In the genomic region with DNA sequence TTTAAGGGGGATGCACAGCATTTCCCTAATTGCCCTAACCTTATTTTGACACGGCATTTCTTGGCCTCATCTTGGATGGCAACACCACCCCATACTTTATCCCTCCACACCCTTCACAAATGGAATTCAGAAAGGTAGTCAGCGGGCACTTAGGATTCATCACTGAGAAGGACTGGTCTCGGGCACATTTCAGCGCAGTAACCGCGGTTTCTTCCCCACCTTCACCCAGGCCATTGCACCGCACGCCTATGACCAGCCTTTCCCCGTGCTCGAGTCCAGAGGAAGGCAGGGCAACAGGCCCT, we compare ENCODE assay signal across 8 mouse cellular contexts. TPM values are rescaled to one million over a fixed set of nuclear protein-coding genes. Genes with fewer than 3 reads are reported as not detected.
DNase-seq lines count a peak whose midpoint lies in the region; ATAC-seq and TF ChIP-seq lines count a peak whose summit lies in the region.

No protein-coding gene starts in this region.

- no peaks in the 10 kb centered on the region for H3K9me3 ChIP-seq in heart, embryonic 13.5 days
- H3K9me3 ChIP-seq in G1E (replicated peaks) = no peaks in the 10 kb centered on the region
- no peaks in the 10 kb centered on the region for H3K9me3 ChIP-seq in heart, embryonic 15.5 days (replicated peaks)

- ATAC-seq in heart, embryonic 13.5 days (ENCODE audit: extremely low read depth, insufficient number of reproducible peaks, low FRiP score, low TSS enrichment) = no peak
- no peak for ATAC-seq in G1E (ENCODE audit: extremely low read depth, insufficient number of reproducible peaks, low FRiP score, poor library complexity, severe bottlenecking)
- no peak for ATAC-seq in heart, embryonic 15.5 days (replicated peaks; ENCODE audit: insufficient number of reproducible peaks, insufficient read depth, low FRiP score, low read depth)
- ATAC-seq in megakaryocyte, adult 5-6 weeks (ENCODE audit: poor library complexity, severe bottlenecking) = peak; percentile 33

- H3K4me3 ChIP-seq in heart, embryonic 13.5 days = peak overlapping the region; percentile 94
- H3K4me3 ChIP-seq in G1E (ENCODE audit: low read depth, low read length) = peak overlapping the region; percentile 81
- H3K4me3 ChIP-seq in heart, embryonic 15.5 days = peak overlapping the region; percentile 99

- H3K4me2 ChIP-seq in heart, embryonic 13.5 days = peak overlapping the region; percentile 95
- peak overlapping the region; percentile 90 for H3K4me2 ChIP-seq in heart, embryonic 15.5 days

- DNase-seq in heart, postnatal 14 days = no peak
- DNase-seq in G1E (ENCODE audit: low spot score) = no peak
- DNase-seq in left cerebral cortex, adult 11 months (ENCODE audit: low spot score) = no peak
- DNase-seq in thymus, postnatal 0 days (ENCODE audit: low spot score) = no peak
- DNase-seq in gastrocnemius, adult 8-10 months (ENCODE audit: low spot score in 2 of 2) = no peak

- H3K36me3 ChIP-seq in heart, embryonic 13.5 days = peaks cover 11% of the 10 kb centered on the region
- H3K36me3 ChIP-seq in G1E (replicated peaks) = peaks cover 22% of the 10 kb centered on the region
- H3K36me3 ChIP-seq in heart, embryonic 15.5 days = no peaks in the 10 kb centered on the region

- H3K4me1 ChIP-seq in heart, embryonic 13.5 days = peaks cover 63% of the 10 kb centered on the region
- H3K4me1 ChIP-seq in G1E (ENCODE audit: insufficient read depth, low read depth, low read length) = peaks cover 63% of the 10 kb centered on the region
- peaks cover 55% of the 10 kb centered on the region for H3K4me1 ChIP-seq in heart, embryonic 15.5 days (replicated peaks)

- peak overlapping the region; percentile 89; the same call in 1 of the 2 replicates for H3K27ac ChIP-seq in heart, embryonic 13.5 days (replicated peaks)
- H3K27ac ChIP-seq in heart, embryonic 15.5 days = 0 out of 2 replicates have a peak overlapping the region, but pooled peaks have one; percentile 90

- TF ChIP-seq CTCF in G1E (IDR thresholded peaks at IDR 0.05; ENCODE audit: low read depth, low read length) = no peak

- H3K9ac ChIP-seq in heart, embryonic 13.5 days = peak overlapping the region; percentile 94
- peak overlapping the region; percentile 100 for H3K9ac ChIP-seq in heart, embryonic 15.5 days

- 9% methylated on average over 10 of the region's 10 CpGs for WGBS in heart, embryonic 13.5 days
- WGBS in heart, embryonic 15.5 days = 10% methylated on average over 10 of the region's 10 CpGs

- intact Hi-C loops in heart, postnatal 14 days (cut with DNase I) = loop anchor here (5.0 kb wide), 2 partner anchors 38 to 53 kb away; no protein-coding TSS in a partner anchor

- no peaks in the 10 kb centered on the region for H3K27me3 ChIP-seq in heart, embryonic 13.5 days (replicated peaks)
- H3K27me3 ChIP-seq in G1E (ENCODE audit: insufficient read depth, low read length) = peaks cover 4% of the 10 kb centered on the region; the same call in 1 of the 2 replicates
- H3K27me3 ChIP-seq in heart, embryonic 15.5 days = no peaks in the 10 kb centered on the region

RNA-seq across cellular contexts. Expression of a gene that starts 1.1 kb away (rescaled TPM):
- 17.6 and 18.7 TPM in 2 replicates for polyA plus RNA-seq in heart, embryonic 13.5 days (2015; fragmentation: Nextera tagmentation; extraction: Ambion mirVana)
- 10 to 100 TPM; 49.5 to 51.9 TPM for total RNA-seq in heart, postnatal 14 days (2021)
- total RNA-seq in G1E (2014; fragmentation: Nextera tagmentation) (68.4 and 79.6 TPM in 2 replicates), G1E (2017) (26.1 and 38.1 TPM in 2 replicates)
- 61.7 and 77.8 TPM in 2 replicates for polyA plus RNA-seq in G1E (2012)
- 16.0 and 21.8 TPM in 2 replicates for polyA plus RNA-seq in heart, embryonic 15.5 days (2015; fragmentation: Nextera tagmentation; extraction: Ambion mirVana)
- total RNA-seq in megakaryocyte, adult 5-6 weeks (2015) = 62.0 and 64.1 TPM in 2 replicates
- 39.0 and 48.7 TPM in 2 replicates for total RNA-seq in megakaryocyte, adult 5-6 weeks (2017)
- polyA plus RNA-seq in thymus, postnatal 0 days (2015; fragmentation: Nextera tagmentation; extraction: Ambion mirVana) = 45.6 and 59.9 TPM in 2 replicates
- total RNA-seq in gastrocnemius, adult 8-10 months (2022) = 1 to 10 TPM; 4.1 to 10.0 (median 7.6) TPM

RNA-seq across cellular contexts. Expression of a gene that starts 11.4 kb away (rescaled TPM):
- polyA plus RNA-seq in heart, embryonic 13.5 days (2015; fragmentation: Nextera tagmentation; extraction: Ambion mirVana) = 29.7 and 34.8 TPM in 2 replicates
- 10 to 100 TPM; 39.2 to 41.7 TPM for total RNA-seq in heart, postnatal 14 days (2021)
- total RNA-seq in G1E (2014; fragmentation: Nextera tagmentation) = 50.5 and 74.9 TPM in 2 replicates
- total RNA-seq in G1E (2017) = 30.4 and 37.2 TPM in 2 replicates
- 6.7 and 8.2 TPM in 2 replicates for polyA plus RNA-seq in G1E (2012)
- 26.4 and 31.0 TPM in 2 replicates for polyA plus RNA-seq in heart, embryonic 15.5 days (2015; fragmentation: Nextera tagmentation; extraction: Ambion mirVana)
- 22.1 and 22.2 TPM in 2 replicates for total RNA-seq in megakaryocyte, adult 5-6 weeks (2015)
- 29.2 and 32.1 TPM in 2 replicates for total RNA-seq in megakaryocyte, adult 5-6 weeks (2017)
- 21.7 and 24.1 TPM in 2 replicates for polyA plus RNA-seq in thymus, postnatal 0 days (2015; fragmentation: Nextera tagmentation; extraction: Ambion mirVana)
- 10 to 100 TPM; 23.1 to 26.2 (median 24.2) TPM for total RNA-seq in gastrocnemius, adult 8-10 months (2022)
